Mouse (Mus musculus) stomach, postnatal 0 days (tissue): Measurements from ENCODE around the gene Lgr4.

Source experiments
- CTCF ChIP-seq: IDR thresholded peaks from 2 replicates; pipeline ENCODE4 v1.5.1; 2016; ENCODE audit warnings: antibody characterized with exemption, low read depth, mild to moderate bottlenecking, moderate library complexity
- EP300 ChIP-seq: optimal IDR thresholded peaks from 2 replicates; pipeline ENCODE3; 2016; ENCODE audit warnings: antibody characterized with exemption

GRCm38 (mm10) chr2:109958692-109959406 is 41.4 kb downstream of the Lgr4 start:
- no peak for TF ChIP-seq CTCF
- TF ChIP-seq EP300 = no peak
